Mouse (Mus musculus): ENCODE measurements around the gene Nr1h4. TPM values are rescaled to one million over a fixed set of nuclear protein-coding genes. Genes with fewer than 3 reads are reported as not detected.

Gene Nr1h4
- polyA plus RNA-seq, 1 experiment from 2014 or later: 1.2 TPM

- Histone ChIP-seq H3K9ac (ENCODE audit: low read length) (no peak overlapping the region), H3K27ac (ENCODE audit: low read length) (no peak overlapping the region), H3K36me3 (ENCODE audit: control insufficient read depth, insufficient read depth) (no peaks in the 10 kb centered on the region), H3K9me3 (replicated peaks; ENCODE audit: control insufficient read depth, low read length) (no peaks in the 10 kb centered on the region), H3K4me1 (ENCODE audit: control insufficient read depth, insufficient read depth, low read length) (no peaks in the 10 kb centered on the region), H3K27me3 (ENCODE audit: control insufficient read depth, insufficient read depth, low read length) (no peaks in the 10 kb centered on the region), H3K4me3 (ENCODE audit: low read length) (no peak overlapping the region), H3K4me2 (ENCODE audit: low read depth, low read length) (no peak overlapping the region)
- 61% methylated on average over 3 of the region's 3 CpGs for WGBS
- no peak for ATAC-seq (replicated peaks; ENCODE audit: extremely low read depth, insufficient read depth, low FRiP score)
Measured at GRCm38 (mm10) chr10:89491321-89491720, 42.1 kb downstream of the Nr1h4 start.

GRCm38 (mm10) chr10:89490250-89490649, 43.1 kb downstream of the Nr1h4 start:
- no peaks in the 10 kb centered on the region for H3K36me3 ChIP-seq (ENCODE audit: control insufficient read depth, insufficient read depth)
- no peak overlapping the region for H3K9ac ChIP-seq (ENCODE audit: low read length)
- no peak overlapping the region for H3K4me2 ChIP-seq (ENCODE audit: low read depth, low read length)
- ATAC-seq (replicated peaks; ENCODE audit: extremely low read depth, insufficient read depth, low FRiP score): no peak
- H3K9me3 ChIP-seq (replicated peaks; ENCODE audit: control insufficient read depth, low read length): no peaks in the 10 kb centered on the region
- no peaks in the 10 kb centered on the region for H3K27me3 ChIP-seq (ENCODE audit: control insufficient read depth, insufficient read depth, low read length)
- no peak overlapping the region for H3K4me3 ChIP-seq (ENCODE audit: low read length)
- WGBS: 87% methylated on average over 3 of the region's 3 CpGs
- no peak overlapping the region for H3K27ac ChIP-seq (ENCODE audit: low read length)
- no peaks in the 10 kb centered on the region for H3K4me1 ChIP-seq (ENCODE audit: control insufficient read depth, insufficient read depth, low read length)

GRCm38 (mm10) chr10:89489459-89489858, 43.9 kb downstream of the Nr1h4 start:
- H3K4me1 ChIP-seq (ENCODE audit: control insufficient read depth, insufficient read depth, low read length): no peaks in the 10 kb centered on the region
- no peak overlapping the region for H3K4me2 ChIP-seq (ENCODE audit: low read depth, low read length)
- no peak overlapping the region for H3K4me3 ChIP-seq (ENCODE audit: low read length)
- 70% methylated on average over 4 of the region's 4 CpGs for WGBS
- H3K9ac ChIP-seq (ENCODE audit: low read length): no peak overlapping the region
- H3K27me3 ChIP-seq (ENCODE audit: control insufficient read depth, insufficient read depth, low read length): no peaks in the 10 kb centered on the region
- ATAC-seq (replicated peaks; ENCODE audit: extremely low read depth, insufficient read depth, low FRiP score): no peak
- no peak overlapping the region for H3K27ac ChIP-seq (ENCODE audit: low read length)
- H3K36me3 ChIP-seq (ENCODE audit: control insufficient read depth, insufficient read depth): no peaks in the 10 kb centered on the region
- no peaks in the 10 kb centered on the region for H3K9me3 ChIP-seq (replicated peaks; ENCODE audit: control insufficient read depth, low read length)

- 60% methylated on average over 4 of the region's 4 CpGs for WGBS
- ATAC-seq (replicated peaks; ENCODE audit: extremely low read depth, insufficient read depth, low FRiP score): no peak
- no peaks in the 10 kb centered on the region for H3K9me3 ChIP-seq (replicated peaks; ENCODE audit: control insufficient read depth, low read length)
Measured at GRCm38 (mm10) chr10:89486995-89487742, 46.2 kb downstream of the Nr1h4 start.

GRCm38 (mm10) chr10:89484907-89485306, 48.5 kb downstream of the Nr1h4 start:
- Histone ChIP-seq H3K4me1 (ENCODE audit: control insufficient read depth, insufficient read depth, low read length) (no peaks in the 10 kb centered on the region), H3K4me2 (ENCODE audit: low read depth, low read length) (no peak overlapping the region), H3K36me3 (ENCODE audit: control insufficient read depth, insufficient read depth) (no peaks in the 10 kb centered on the region), H3K27me3 (ENCODE audit: control insufficient read depth, insufficient read depth, low read length) (no peaks in the 10 kb centered on the region), H3K27ac (ENCODE audit: low read length) (no peak overlapping the region), H3K4me3 (ENCODE audit: low read length) (no peak overlapping the region), H3K9me3 (replicated peaks; ENCODE audit: control insufficient read depth, low read length) (no peaks in the 10 kb centered on the region), H3K9ac (ENCODE audit: low read length) (no peak overlapping the region)
- no peak for ATAC-seq (replicated peaks; ENCODE audit: extremely low read depth, insufficient read depth, low FRiP score)

More at GRCm38 (mm10) chr10:89486995-89487742, 46.2 kb downstream of the Nr1h4 start:
- Histone ChIP-seq H3K27me3 (ENCODE audit: control insufficient read depth, insufficient read depth, low read length) (no peaks in the 10 kb centered on the region), H3K4me2 (ENCODE audit: low read depth, low read length) (no peak overlapping the region), H3K4me3 (ENCODE audit: low read length) (no peak overlapping the region), H3K9ac (ENCODE audit: low read length) (no peak overlapping the region), H3K36me3 (ENCODE audit: control insufficient read depth, insufficient read depth) (no peaks in the 10 kb centered on the region), H3K4me1 (ENCODE audit: control insufficient read depth, insufficient read depth, low read length) (no peaks in the 10 kb centered on the region), H3K27ac (ENCODE audit: low read length) (no peak overlapping the region)

GRCm38 (mm10) chr10:89483812-89484602, 49.4 kb downstream of the Nr1h4 start:
- no peak for ATAC-seq (replicated peaks; ENCODE audit: extremely low read depth, insufficient read depth, low FRiP score)
- Histone ChIP-seq H3K4me3 (ENCODE audit: low read length) (no peak overlapping the region), H3K27me3 (ENCODE audit: control insufficient read depth, insufficient read depth, low read length) (no peaks in the 10 kb centered on the region), H3K4me1 (ENCODE audit: control insufficient read depth, insufficient read depth, low read length) (no peaks in the 10 kb centered on the region), H3K27ac (ENCODE audit: low read length) (no peak overlapping the region), H3K4me2 (ENCODE audit: low read depth, low read length) (no peak overlapping the region), H3K9ac (ENCODE audit: low read length) (no peak overlapping the region), H3K36me3 (ENCODE audit: control insufficient read depth, insufficient read depth) (no peaks in the 10 kb centered on the region), H3K9me3 (replicated peaks; ENCODE audit: control insufficient read depth, low read length) (no peaks in the 10 kb centered on the region)
- WGBS: 75% methylated on average over 18 of the region's 18 CpGs

- 90% methylated on average over 14 of the region's 14 CpGs for WGBS
- no peaks in the 10 kb centered on the region for H3K4me1 ChIP-seq (ENCODE audit: control insufficient read depth, insufficient read depth, low read length)
- ATAC-seq (replicated peaks; ENCODE audit: extremely low read depth, insufficient read depth, low FRiP score): no peak
Measured at GRCm38 (mm10) chr10:89483113-89483512, 50.3 kb downstream of the Nr1h4 start.

GRCm38 (mm10) chr10:89482142-89482681, 51.2 kb downstream of the Nr1h4 start:
- no peak for ATAC-seq (replicated peaks; ENCODE audit: extremely low read depth, insufficient read depth, low FRiP score)
- H3K4me1 ChIP-seq (ENCODE audit: control insufficient read depth, insufficient read depth, low read length): no peaks in the 10 kb centered on the region
- 80% methylated on average over 10 of the region's 10 CpGs for WGBS

More at GRCm38 (mm10) chr10:89483113-89483512, 50.3 kb downstream of the Nr1h4 start:
- H3K4me2 ChIP-seq (ENCODE audit: low read depth, low read length): no peak overlapping the region
- no peak overlapping the region for H3K9ac ChIP-seq (ENCODE audit: low read length)
- H3K36me3 ChIP-seq (ENCODE audit: control insufficient read depth, insufficient read depth): no peaks in the 10 kb centered on the region
- H3K4me3 ChIP-seq (ENCODE audit: low read length): no peak overlapping the region
- no peak overlapping the region for H3K27ac ChIP-seq (ENCODE audit: low read length)
- no peaks in the 10 kb centered on the region for H3K27me3 ChIP-seq (ENCODE audit: control insufficient read depth, insufficient read depth, low read length)
- no peaks in the 10 kb centered on the region for H3K9me3 ChIP-seq (replicated peaks; ENCODE audit: control insufficient read depth, low read length)

GRCm38 (mm10) chr10:89481638-89482037, 51.7 kb downstream of the Nr1h4 start:
- H3K4me3 ChIP-seq (ENCODE audit: low read length): no peak overlapping the region

More at GRCm38 (mm10) chr10:89482142-89482681, 51.2 kb downstream of the Nr1h4 start:
- Histone ChIP-seq H3K27me3 (ENCODE audit: control insufficient read depth, insufficient read depth, low read length) (no peaks in the 10 kb centered on the region), H3K9me3 (replicated peaks; ENCODE audit: control insufficient read depth, low read length) (no peaks in the 10 kb centered on the region), H3K9ac (ENCODE audit: low read length) (no peak overlapping the region), H3K27ac (ENCODE audit: low read length) (no peak overlapping the region), H3K36me3 (ENCODE audit: control insufficient read depth, insufficient read depth) (no peaks in the 10 kb centered on the region), H3K4me2 (ENCODE audit: low read depth, low read length) (no peak overlapping the region), H3K4me3 (ENCODE audit: low read length) (no peak overlapping the region)

More at GRCm38 (mm10) chr10:89481638-89482037, 51.7 kb downstream of the Nr1h4 start:
- no peak for ATAC-seq (replicated peaks; ENCODE audit: extremely low read depth, insufficient read depth, low FRiP score)
- Histone ChIP-seq H3K36me3 (ENCODE audit: control insufficient read depth, insufficient read depth) (no peaks in the 10 kb centered on the region), H3K27ac (ENCODE audit: low read length) (no peak overlapping the region), H3K4me2 (ENCODE audit: low read depth, low read length) (no peak overlapping the region), H3K27me3 (ENCODE audit: control insufficient read depth, insufficient read depth, low read length) (no peaks in the 10 kb centered on the region), H3K9me3 (replicated peaks; ENCODE audit: control insufficient read depth, low read length) (no peaks in the 10 kb centered on the region), H3K4me1 (ENCODE audit: control insufficient read depth, insufficient read depth, low read length) (no peaks in the 10 kb centered on the region), H3K9ac (ENCODE audit: low read length) (no peak overlapping the region)
- 65% methylated on average over 7 of the region's 7 CpGs for WGBS

Measured in heart, embryonic 16.5 days (tissue).